Mouse (Mus musculus) embryonic facial prominence, embryonic 10.5 days (tissue): ENCODE measurements around the gene Egr2. TPM values are rescaled to one million over a fixed set of nuclear protein-coding genes. Genes with fewer than 3 reads are reported as not detected.
A peak's percentile ranks its signal among the peaks of the same experiment; 100 is the strongest.

Experiments
- DNase-seq: peaks from one replicate; pipeline ENCODE4 v3.0.0-alpha.2; 2017; ENCODE audit warnings: low spot score
- H3K27ac ChIP-seq: fragments of 300-500 bp; sonication (generic); replicated peaks from 2 replicates; pipeline ENCODE4 v1.5.1; 2016; ENCODE audit warnings: mild to moderate bottlenecking
- H3K27me3 ChIP-seq: fragments of 300-500 bp; sonication (generic); replicated peaks from 2 replicates; pipeline ENCODE4 v1.6.1; 2016; ENCODE audit warnings: low read depth, mild to moderate bottlenecking; ENCODE audit not compliant: poor library complexity, severe bottlenecking
- H3K36me3 ChIP-seq: fragments of 300-500 bp; sonication (generic); replicated peaks from 2 replicates; pipeline ENCODE4 v1.6.1; 2016; ENCODE audit warnings: mild to moderate bottlenecking, moderate library complexity
- H3K4me1 ChIP-seq: fragments of 300-500 bp; sonication (generic); 2 replicates; pipeline ENCODE4 v1.6.1; 2016
- H3K4me3 ChIP-seq: fragments of 300-500 bp; sonication (generic); 2 replicates; pipeline ENCODE4 v1.5.1; 2016; ENCODE audit warnings: mild to moderate bottlenecking, moderate library complexity
- H3K9me3 ChIP-seq: fragments of 300-500 bp; sonication (generic); 2 replicates; pipeline ENCODE4 v1.6.1; 2016; ENCODE audit warnings: mild to moderate bottlenecking
- WGBS: fragments of 180-500 bp; shearing (Covaris S2); methylation state at CpG from one replicate; pipeline ENCODE4 v1.1.7; 2016; 5-methylcytosine and 5-hydroxymethylcytosine counted together
- polyA plus RNA-seq: library from polyadenylated mRNA; unstranded; fragments of >200 nt; fragmentation: Nextera tagmentation; extraction: Ambion mirVana; gene quantifications from 2 replicates; pipeline ENCODE4 v1.2.1, GENCODE M21; 2016

The Egr2 gene
- polyA plus RNA-seq, 1 experiment from 2014 or later = 0.86 TPM

DNA sequence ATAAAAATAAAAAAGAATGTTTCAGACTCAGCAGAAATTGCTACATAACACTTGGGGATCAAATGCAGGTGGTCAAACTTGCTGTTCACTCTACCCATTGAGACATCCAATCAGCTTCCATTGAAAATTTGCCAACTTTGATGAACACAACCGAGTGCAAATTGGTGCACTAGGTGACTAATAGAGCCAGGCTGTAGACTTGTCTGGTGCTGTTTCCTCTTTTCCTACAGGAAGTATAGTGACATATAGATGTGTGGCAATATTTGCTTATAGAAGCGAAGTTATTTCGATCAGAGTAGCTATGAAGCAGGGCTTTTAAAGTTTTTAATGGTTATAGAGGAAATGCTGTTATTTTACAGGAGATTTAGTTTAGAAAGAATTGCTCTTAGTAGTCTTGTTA is 16.5 kb upstream of the Egr2 start:
- DNase-seq = no peak
- Histone ChIP-seq H3K36me3 (no peaks in the 10 kb centered on the region), H3K9me3 (no peaks in the 10 kb centered on the region), H3K27me3 (no peaks in the 10 kb centered on the region), H3K27ac (no peak overlapping the region), H3K4me3 (no peak overlapping the region), H3K4me1 (no peaks in the 10 kb centered on the region)
- WGBS = 89% methylated on average over 3 of the region's 3 CpGs

DNA sequence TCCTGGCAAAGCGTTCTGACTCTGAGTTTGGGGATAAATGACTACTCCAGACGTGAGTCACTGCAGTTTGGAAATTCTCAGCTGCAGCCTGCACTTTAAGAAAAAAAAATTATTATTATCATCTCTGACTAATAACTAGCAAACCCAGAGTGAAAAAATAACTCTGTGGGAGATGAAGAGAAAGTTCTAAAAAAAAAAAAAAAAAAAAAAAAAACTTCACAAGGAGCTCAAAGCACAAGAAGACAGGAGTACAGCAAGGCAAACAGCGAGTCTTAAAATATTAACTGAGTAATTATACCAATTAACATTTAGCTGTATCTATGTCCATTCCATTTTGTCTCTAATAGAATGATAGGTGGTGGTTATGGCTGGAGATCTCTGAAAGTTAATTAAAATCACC is 11.1 kb upstream of the Egr2 start:
- Histone ChIP-seq H3K27me3 (no peaks in the 10 kb centered on the region), H3K4me3 (no peak overlapping the region), H3K4me1 (no peaks in the 10 kb centered on the region), H3K36me3 (no peaks in the 10 kb centered on the region), H3K27ac (no peak overlapping the region), H3K9me3 (no peaks in the 10 kb centered on the region)
- WGBS = 88% methylated on average over 3 of the region's 3 CpGs
- DNase-seq = no peak

DNA sequence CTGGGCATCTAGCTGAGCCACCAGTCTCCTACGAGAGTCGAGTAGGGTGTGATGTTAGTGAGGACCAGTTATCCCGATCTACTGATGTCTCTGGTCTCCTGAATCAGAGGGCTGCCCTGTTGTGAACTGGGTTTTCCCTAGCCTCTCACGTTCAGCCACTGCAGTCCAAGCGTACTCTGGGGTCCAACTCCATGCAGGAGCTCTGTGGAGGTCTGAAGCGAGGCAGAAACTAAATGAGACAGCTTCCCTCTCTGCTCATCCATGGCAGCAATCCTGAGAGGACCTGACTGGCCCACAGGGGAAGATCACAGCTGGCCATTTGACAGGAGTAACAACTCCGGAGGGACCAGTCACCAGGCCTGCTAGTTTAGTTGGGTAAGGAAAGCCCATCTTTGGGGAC is 10.6 kb upstream of the Egr2 start:
- Histone ChIP-seq H3K4me1 (no peaks in the 10 kb centered on the region), H3K4me3 (no peak overlapping the region), H3K27me3 (no peaks in the 10 kb centered on the region), H3K27ac (no peak overlapping the region), H3K36me3 (no peaks in the 10 kb centered on the region), H3K9me3 (no peaks in the 10 kb centered on the region)
- WGBS = 87% methylated on average over 7 of the region's 7 CpGs
- DNase-seq = no peak

DNA sequence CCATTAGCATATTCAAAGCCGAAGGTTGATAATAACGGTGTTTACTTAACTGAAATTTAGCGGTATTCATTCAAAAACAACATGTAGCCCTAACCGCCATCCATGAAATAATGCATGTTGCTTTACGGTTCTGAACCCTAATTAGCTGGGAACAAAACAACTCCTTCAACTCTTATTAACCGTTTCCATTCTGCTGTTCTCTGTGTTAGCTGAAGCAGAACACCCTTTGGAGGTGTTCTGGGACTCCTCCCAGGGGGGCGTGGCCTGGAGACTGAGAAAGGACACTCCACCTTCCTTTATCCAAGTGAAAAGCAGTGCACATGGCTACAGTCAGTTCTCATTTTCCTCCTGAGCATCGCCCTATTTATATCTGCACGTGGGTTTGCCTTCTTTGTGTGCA is 8.8 kb upstream of the Egr2 start:
- WGBS = 70% methylated on average over 9 of the region's 9 CpGs
- Histone ChIP-seq H3K4me1 (no peaks in the 10 kb centered on the region), H3K4me3 (no peak overlapping the region), H3K36me3 (no peaks in the 10 kb centered on the region), H3K27me3 (peaks cover 10% of the 10 kb centered on the region), H3K9me3 (no peaks in the 10 kb centered on the region), H3K27ac (no peak overlapping the region)
- no peak for DNase-seq

DNA sequence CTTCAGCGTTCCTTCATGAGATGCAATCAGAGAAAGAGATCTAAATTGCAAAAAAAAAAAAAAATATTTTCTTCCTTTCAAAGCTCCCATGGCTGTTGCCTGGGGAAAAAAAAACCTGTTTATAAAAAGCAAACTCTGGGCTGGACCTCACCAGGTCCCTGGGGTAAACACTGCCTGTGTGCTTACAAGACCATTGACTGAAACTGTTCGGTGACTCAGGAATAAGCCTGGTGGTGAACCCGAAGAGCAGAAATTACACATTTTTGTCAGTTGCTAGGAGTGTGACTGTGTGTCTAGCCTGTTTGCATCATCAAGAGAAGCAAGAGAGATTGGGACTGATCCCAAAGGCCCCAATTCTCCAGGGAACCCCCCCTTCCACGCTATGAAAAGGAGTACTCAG is 5.5 kb upstream of the Egr2 start:
- WGBS = 79% methylated on average over 4 of the region's 4 CpGs
- no peak overlapping the region for H3K4me3 ChIP-seq
- H3K9me3 ChIP-seq = no peaks in the 10 kb centered on the region
- no peak overlapping the region for H3K27ac ChIP-seq
- H3K4me1 ChIP-seq = no peaks in the 10 kb centered on the region
- no peak for DNase-seq
- peaks cover 43% of the 10 kb centered on the region for H3K27me3 ChIP-seq
- no peaks in the 10 kb centered on the region for H3K36me3 ChIP-seq

DNA sequence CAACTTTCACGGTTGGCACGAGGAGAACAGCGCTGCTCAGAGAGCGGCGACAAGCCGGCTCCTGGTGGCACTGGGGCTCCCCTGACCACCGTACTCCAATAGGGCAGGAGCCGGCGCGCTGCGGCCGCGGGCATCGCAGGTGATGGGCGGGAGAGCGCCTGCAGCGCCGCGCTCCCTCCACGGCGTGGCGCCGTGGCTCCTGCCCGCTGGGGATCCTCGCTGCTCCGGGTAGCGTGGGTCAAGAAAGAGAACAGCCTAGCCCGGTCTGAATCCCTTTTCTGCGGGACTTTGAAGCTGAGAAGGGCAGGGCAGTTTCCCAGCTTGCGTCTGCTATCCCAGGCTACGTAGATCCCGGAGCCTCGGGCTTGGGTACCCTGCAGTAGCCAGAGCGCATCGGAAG is 697 bp downstream of the Egr2 start:
- Histone ChIP-seq H3K4me1 (peaks cover 49% of the 10 kb centered on the region), H3K27ac (no peak overlapping the region), H3K36me3 (no peaks in the 10 kb centered on the region), H3K4me3 (peak overlapping the region; percentile 70), H3K9me3 (no peaks in the 10 kb centered on the region), H3K27me3 (peaks cover 92% of the 10 kb centered on the region)
- under 1% methylated on average over 35 of the region's 35 CpGs for WGBS
- DNase-seq = peak; percentile 87

DNA sequence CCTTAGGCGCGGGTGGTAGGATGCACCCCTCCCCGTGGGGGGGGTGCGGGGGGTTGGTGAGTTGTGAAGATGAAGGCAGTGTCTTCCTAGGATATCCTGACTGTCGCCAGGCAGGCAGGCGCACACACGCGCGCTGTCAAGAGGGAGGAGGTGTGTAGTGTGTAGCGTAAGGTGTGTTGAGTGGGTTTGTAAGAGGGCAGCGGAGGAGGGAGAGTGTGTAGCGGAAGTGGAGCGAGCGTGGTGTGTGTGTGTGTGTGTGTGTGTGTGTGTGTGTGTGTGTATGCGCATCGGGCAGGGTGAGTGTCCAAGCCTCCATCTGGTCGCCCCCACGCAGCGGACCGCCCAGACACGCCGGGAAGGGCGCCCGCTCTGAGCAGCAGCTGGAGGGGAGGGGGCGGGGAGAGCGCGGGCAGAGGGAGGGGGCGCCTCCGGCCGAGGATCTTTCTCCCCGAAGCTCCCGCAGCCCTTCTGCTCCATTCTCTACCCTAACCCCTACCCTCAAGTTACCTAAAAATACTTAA is 1.4 kb downstream of the Egr2 start:
- WGBS = under 1% methylated on average over 30 of the region's 32 CpGs
- H3K27ac ChIP-seq = 0 out of 2 replicates have a peak overlapping the region, but pooled peaks have one; percentile 21
- DNase-seq = peak; percentile 57
- H3K9me3 ChIP-seq = no peaks in the 10 kb centered on the region
- no peaks in the 10 kb centered on the region for H3K36me3 ChIP-seq
- peaks cover 53% of the 10 kb centered on the region for H3K4me1 ChIP-seq
- H3K4me3 ChIP-seq = peak overlapping the region; percentile 70
- H3K27me3 ChIP-seq = peaks cover 92% of the 10 kb centered on the region

DNA sequence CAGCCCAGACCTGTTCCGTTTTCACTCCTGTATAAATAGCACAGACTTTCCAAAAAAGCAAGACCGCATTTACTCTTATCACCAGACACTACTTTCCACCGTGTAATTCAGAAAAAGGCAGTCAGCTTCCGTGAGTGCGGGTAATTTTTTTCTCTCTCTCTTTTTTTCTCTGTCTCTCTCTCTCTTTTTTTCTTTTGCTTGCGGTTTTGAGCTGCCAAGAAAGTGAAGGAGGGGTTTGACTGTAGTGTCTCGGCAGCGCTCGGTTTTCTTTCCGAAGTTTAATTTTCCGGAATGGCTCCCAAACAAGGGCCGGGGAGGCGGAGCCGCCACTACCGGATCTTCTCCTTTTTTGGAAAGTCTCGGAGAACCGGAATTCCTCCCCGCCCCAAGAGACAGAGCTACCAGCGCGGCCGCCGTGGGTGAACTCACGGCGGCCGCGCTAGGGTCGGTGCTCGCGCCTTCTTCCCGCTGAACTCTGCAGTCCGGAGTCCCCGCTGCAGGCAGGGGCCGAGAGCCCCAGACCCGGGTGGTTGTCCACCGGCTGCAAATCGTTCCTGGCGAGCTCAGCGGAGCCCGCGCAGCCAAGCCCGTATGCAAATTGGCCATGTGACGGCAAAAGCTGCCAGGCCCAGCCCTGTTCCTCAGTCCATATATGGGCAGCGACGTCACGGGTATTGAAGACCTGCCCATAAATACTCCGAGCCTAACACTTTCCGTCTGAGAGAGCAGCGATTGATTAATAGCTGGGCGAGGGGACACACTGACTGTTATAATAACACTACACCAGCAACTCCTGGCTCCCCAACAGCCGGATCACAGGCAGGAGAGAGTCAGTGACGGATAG is 2.1 kb downstream of the Egr2 start:
- Histone ChIP-seq H3K4me3 (peak overlapping the region; percentile 70), H3K9me3 (no peaks in the 10 kb centered on the region), H3K4me1 (peaks cover 53% of the 10 kb centered on the region), H3K27ac (peak overlapping the region; percentile 81), H3K36me3 (0 out of 2 replicates have a peak, but pooled peaks cover 2% of the 10 kb centered on the region), H3K27me3 (peaks cover 92% of the 10 kb centered on the region)
- DNase-seq = peak; percentile 88
- WGBS = under 1% methylated on average over 51 of the region's 51 CpGs

DNA sequence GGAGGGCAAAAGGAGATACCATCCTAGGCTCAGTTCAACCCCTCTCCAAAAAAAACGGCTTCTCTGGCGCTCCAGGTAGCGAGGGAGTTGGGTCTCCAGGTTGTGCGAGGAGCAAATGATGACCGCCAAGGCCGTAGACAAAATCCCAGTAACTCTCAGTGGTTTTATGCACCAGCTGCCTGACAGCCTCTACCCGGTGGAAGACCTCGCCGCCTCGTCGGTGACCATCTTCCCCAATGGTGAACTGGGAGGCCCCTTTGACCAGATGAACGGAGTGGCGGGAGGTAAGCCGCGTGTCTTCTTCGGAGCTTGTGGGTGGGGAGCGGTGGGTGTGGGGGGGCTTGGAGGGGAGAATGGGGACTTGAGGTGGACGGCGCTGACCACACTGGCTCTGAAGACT is 2.8 kb downstream of the Egr2 start:
- Histone ChIP-seq H3K27ac (no peak overlapping the region), H3K27me3 (peaks cover 92% of the 10 kb centered on the region), H3K4me3 (peak overlapping the region; percentile 70), H3K9me3 (no peaks in the 10 kb centered on the region), H3K36me3 (0 out of 2 replicates have a peak, but pooled peaks cover 3% of the 10 kb centered on the region), H3K4me1 (peaks cover 53% of the 10 kb centered on the region)
- WGBS = 1% methylated on average over 19 of the region's 19 CpGs
- peak; percentile 25 for DNase-seq

DNA sequence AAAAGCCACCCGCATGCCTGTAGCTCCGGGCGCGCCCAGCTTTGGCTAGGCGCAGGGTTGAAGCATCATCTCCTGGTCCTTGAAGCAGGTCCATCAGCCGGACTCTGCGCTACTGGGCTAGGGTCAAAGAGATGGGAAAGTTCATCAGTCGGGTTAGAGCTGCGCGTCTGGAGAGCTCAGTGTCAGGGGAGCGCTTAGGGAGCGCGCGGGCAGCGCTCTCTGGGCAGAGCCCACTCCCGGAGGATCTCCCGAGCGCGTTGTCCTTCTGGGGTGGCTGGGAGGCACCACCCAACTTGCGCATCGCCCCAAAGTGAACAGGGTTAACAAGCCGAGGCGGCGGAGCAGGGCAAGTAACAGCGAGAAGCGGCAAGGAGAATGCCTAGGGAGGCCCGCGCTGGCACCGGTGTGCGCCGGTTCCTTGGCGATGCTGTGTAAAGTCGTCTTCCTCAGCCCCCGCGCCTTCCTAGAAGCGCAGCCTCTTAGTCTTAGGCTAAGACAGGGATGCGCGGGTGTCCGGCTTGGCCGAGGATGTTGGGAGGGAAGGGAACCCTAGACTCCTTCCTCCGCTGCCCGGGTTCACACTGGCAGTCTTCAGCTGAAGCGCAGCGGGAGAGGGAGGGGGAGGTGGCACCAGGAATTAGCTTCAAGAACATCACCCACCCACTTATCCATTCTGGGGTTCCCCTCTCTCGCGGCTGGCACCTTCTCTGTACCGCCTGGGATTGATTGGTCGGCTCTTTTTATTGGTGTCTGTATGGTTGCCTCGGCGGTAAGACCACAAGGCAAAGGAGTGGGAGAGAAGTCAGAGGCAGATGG is 3.5 kb downstream of the Egr2 start:
- WGBS = under 1% methylated on average over 50 of the region's 50 CpGs
- H3K4me1 ChIP-seq = peaks cover 53% of the 10 kb centered on the region

DNA sequence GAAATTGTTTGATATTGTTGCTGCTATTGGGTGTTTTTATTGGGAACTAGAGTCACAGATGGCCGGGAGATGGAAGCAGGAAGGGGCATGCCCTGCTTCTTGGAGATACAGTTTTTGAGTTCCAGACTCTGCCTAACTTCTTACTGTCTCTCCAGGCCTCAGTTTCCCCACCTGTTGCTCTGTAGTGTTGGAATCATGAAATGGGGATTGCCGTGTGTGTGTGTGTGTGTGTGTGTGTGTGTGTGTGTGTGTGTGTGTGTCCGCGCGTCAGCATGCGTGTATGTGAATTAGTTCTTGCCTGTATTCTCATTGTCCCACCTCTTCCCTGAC is 4.1 kb downstream of the Egr2 start:
- Histone ChIP-seq H3K4me3 (no peak overlapping the region), H3K4me1 (peaks cover 53% of the 10 kb centered on the region)
- 30% methylated on average over 6 of the region's 6 CpGs for WGBS

More for the DNA sequence above, 3.5 kb downstream of the Egr2 start:
- no peaks in the 10 kb centered on the region for H3K9me3 ChIP-seq
- H3K36me3 ChIP-seq = 0 out of 2 replicates have a peak, but pooled peaks cover 3% of the 10 kb centered on the region
- DNase-seq = peak; percentile 48
- peak overlapping the region; percentile 70 for H3K4me3 ChIP-seq
- peaks cover 86% of the 10 kb centered on the region for H3K27me3 ChIP-seq
- no peak overlapping the region for H3K27ac ChIP-seq

DNA sequence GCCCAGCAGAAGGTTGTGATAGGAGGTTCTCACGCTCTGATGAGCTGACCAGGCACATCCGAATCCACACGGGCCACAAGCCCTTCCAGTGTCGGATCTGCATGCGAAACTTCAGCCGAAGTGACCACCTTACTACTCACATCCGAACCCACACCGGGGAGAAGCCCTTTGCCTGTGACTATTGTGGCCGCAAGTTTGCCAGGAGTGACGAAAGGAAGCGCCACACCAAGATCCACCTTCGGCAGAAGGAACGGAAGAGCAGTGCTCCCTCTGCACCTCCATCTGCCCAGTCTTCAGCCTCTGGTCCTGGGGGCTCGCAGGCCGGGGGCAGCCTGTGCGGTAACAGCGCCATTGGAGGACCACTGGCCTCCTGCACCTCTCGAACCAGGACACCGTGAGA is 5.3 kb downstream of the Egr2 start:
- Histone ChIP-seq H3K4me1 (peaks cover 50% of the 10 kb centered on the region), H3K4me3 (peak overlapping the region; percentile 30), H3K27ac (no peak overlapping the region), H3K36me3 (peaks cover 12% of the 10 kb centered on the region), H3K9me3 (no peaks in the 10 kb centered on the region), H3K27me3 (peaks cover 68% of the 10 kb centered on the region)
- DNase-seq = no peak
- 7% methylated on average over 19 of the region's 19 CpGs for WGBS

More for the DNA sequence above, 4.1 kb downstream of the Egr2 start:
- H3K27ac ChIP-seq = no peak overlapping the region
- no peak for DNase-seq
- H3K27me3 ChIP-seq = peaks cover 80% of the 10 kb centered on the region
- H3K36me3 ChIP-seq = peaks cover 6% of the 10 kb centered on the region
- no peaks in the 10 kb centered on the region for H3K9me3 ChIP-seq
